Mouse (Mus musculus) left cerebral cortex, postnatal 14 days (tissue): Measurements from ENCODE around the gene Vcl. TPM values are rescaled to one million over a fixed set of nuclear protein-coding genes. Genes with fewer than 3 reads are reported as not detected.

Experiments used
- DNase-seq, 2 experiments: peaks; one replicate each; pipeline ENCODE4 v3.0.0; 2021 to 2022; ENCODE audit warnings: low spot score in 2 of 2, mixed read lengths in 1 of 2
- intact Hi-C: fragments of 180-260 bp; cut with DNase I; formaldehyde crosslinking; loops from one replicate; pipeline ENCODE4 v1.15.1; 2025
- total RNA-seq, 2 experiments: library from RNA; stranded (reverse); gene quantifications; 2 replicates each; pipeline ENCODE4 v1.2.3; 2021

The Vcl gene
- total RNA-seq, 2 experiments from 2014 or later: 27.9 to 28.7 TPM

DNA sequence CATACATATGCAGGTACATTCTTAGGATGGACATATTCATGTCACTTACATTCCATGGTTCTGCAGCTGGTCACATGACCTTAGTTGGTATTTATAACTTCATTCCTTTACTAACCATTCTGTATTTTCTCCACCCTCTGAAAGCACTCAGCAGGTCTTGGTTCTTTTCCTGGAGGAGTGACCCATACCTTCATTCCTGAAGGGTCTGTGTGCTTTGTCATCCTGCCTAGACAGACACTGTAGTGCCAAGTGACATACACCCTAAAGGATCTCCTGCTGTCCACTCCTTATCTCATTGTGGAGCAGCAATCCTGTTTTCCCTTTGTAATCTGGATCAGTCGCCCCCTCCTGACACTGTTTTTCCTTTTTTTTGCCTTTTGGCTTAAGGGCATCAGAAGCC lies 153.6 kb downstream of the Vcl start:
- intact Hi-C loops: no loop called here
- DNase-seq: no peak

Other genes with a start within 250 kb of the Vcl start
- gene Fut11, start 234.4 kb upstream of the Vcl start, total RNA-seq: 10 to 100 TPM; 19.3 to 20.1 TPM
- 10 to 100 TPM; 49.9 to 53.9 TPM for gene Chchd1, start 226.4 kb upstream of the Vcl start, total RNA-seq
- 100 to 1,000 TPM; 136 to 142 TPM for gene Zswim8, start 221.8 kb upstream of the Vcl start, total RNA-seq
- 10 to 100 TPM; 14.5 to 17.5 TPM for gene Ndst2, start 194.8 kb upstream of the Vcl start, total RNA-seq
- gene Camk2g, start 135.3 kb upstream of the Vcl start, total RNA-seq: 100 to 1,000 TPM; 305 to 316 TPM
- 1 to 10 TPM; 7.4 to 7.7 TPM for gene Plau, start 92.7 kb upstream of the Vcl start, total RNA-seq
- gene Ap3m1, start 123.1 kb downstream of the Vcl start, total RNA-seq: 10 to 100 TPM; 75.4 to 87.2 TPM
- 10 to 100 TPM; 69.5 to 77.7 TPM for gene Adk, start 123.2 kb downstream of the Vcl start, total RNA-seq